Mouse (Mus musculus) megakaryocyte, embryonic 14.5 days (primary cell): Measurements from ENCODE around the gene Man1a.

ENCODE experiments used
- FLI1 ChIP-seq: IDR thresholded peaks from 2 replicates; pipeline ENCODE4 v1.6.1; 2012; ENCODE audit warnings: low read length, inconsistent platforms, mixed read lengths
- GATA1 ChIP-seq: IDR thresholded peaks from 3 replicates; pipeline ENCODE4 v1.6.1; 2012; ENCODE audit warnings: mixed read lengths, low read length, inconsistent platforms, borderline replicate concordance

DNA sequence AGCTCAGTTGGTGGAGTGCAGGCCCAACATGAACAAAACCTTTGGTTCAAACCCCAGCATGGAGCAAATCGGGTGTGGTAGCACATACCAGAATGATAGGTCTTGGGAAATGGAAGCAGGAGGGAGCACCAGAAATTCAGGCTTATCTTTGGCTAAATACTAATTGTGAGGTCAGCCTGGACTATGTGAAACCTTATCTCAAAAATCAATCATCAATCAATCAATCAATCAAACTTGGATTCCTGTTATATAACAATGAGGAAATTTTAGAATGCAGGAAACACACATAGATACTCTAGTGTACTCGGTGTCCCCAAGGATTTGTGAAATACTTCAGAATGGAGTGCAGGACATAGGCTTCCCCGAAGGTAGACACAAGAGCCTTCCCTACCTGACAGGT, 17.8 kb downstream of the Man1a start:
- no peak for TF ChIP-seq GATA1
- TF ChIP-seq FLI1 = no peak
